Mouse (Mus musculus): ENCODE data around the gene Tnni1.

Gene Tnni1

DNA sequence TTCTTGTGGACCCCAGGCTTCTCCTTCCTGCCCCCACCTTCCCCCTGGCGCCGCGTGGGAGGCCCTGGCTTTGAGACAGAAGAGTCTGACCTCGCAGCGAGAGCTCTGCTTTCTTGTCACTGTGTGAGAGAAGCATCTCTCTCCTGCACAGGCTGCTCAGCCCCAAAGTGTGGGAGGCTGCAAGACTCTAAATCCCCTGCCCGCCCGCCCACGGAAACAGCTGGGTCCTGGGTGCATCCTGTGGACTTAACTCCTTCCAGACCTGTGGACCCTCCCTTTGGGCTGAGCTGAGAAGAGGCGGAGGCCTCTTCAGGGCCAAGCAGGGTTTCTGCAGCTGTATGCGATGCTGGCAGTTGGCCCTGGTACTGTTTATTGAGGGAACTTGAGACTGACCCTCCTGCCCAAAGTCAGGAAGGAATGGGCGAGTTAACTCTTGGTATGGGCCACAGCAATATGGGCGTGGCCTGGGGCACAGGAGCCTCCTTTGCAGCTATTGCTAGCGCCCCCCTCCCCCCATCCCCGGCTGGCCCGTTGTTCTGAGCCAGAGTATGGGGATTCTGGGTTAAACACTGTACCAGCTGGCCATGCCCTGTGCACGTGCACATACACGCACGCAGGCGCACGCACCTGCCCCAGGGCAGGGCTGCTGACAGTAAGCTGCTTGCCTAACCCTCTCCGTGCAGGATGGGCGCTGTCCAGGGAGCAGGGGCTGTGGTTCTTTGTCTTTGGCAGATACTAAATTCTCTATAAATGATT lies at the start of gene Tnni1:
Gene Tnni1 (plus strand): TSS at position 655 of the 756 bp plus-strand sequence.
- no peak for DNase-seq (ENCODE audit: low read depth, low spot score)

DNA sequence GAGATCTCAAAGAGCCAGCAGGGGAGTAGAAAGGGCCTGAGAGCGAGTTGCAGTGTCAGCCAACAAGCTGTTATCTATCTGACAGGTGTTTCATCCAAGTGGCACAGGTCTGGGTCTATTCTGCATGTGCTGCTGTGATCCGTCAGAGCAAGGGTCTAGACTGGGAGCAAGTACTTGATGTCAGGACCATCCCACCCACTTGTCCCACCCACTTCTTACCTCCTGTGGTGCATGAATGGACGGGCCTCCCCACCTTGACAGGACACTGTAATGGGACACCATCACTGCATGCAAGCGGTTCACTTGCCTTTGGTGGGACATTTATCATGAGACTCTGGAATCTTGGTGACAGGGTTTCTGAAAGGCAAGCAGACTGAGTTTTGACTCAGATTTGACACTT lies 49.4 kb upstream of the Tnni1 start:
- DNase-seq (ENCODE audit: low read depth, low spot score) = no peak

DNA sequence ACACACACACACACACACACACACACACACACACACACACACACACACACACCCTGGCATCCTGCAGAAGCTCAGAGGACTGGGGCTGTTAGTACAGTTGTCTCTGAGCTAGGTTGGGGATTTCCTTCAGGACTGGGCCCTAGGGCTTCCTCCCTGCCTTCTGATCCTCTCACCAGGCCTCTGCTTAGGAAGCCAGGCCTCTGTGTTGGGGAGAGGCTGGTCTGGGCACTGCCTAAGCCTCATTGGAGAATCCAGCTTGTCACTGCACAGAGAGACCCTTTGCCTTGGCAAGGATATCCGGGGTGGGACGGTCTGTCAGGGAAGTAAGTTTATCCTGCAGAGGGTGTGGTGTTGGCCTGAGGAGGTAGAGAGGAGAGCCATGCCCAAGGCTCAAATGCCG lies 48.9 kb upstream of the Tnni1 start:
- DNase-seq (ENCODE audit: low read depth, low spot score) = no peak

DNA sequence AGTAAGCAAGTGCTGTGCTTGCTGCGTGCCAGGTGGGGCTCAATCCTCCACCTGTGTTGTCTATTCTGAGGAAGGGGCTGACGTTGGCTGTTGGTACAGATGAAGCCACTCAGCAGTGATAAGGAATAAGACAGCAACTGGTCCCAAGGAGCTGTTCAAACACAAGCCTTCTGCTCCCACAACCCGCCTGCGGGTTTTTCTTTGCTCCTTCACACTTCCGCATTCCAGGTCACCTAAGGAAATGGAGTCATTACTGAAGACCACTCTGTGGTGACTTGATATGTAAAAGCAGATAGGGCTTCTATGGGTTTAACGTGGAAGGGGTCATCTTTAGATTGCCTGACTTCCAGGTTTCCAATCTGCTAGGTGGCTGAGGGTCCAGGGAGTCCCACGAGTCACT lies 47.8 kb upstream of the Tnni1 start:
- no peak for DNase-seq (ENCODE audit: low read depth, low spot score)

DNA sequence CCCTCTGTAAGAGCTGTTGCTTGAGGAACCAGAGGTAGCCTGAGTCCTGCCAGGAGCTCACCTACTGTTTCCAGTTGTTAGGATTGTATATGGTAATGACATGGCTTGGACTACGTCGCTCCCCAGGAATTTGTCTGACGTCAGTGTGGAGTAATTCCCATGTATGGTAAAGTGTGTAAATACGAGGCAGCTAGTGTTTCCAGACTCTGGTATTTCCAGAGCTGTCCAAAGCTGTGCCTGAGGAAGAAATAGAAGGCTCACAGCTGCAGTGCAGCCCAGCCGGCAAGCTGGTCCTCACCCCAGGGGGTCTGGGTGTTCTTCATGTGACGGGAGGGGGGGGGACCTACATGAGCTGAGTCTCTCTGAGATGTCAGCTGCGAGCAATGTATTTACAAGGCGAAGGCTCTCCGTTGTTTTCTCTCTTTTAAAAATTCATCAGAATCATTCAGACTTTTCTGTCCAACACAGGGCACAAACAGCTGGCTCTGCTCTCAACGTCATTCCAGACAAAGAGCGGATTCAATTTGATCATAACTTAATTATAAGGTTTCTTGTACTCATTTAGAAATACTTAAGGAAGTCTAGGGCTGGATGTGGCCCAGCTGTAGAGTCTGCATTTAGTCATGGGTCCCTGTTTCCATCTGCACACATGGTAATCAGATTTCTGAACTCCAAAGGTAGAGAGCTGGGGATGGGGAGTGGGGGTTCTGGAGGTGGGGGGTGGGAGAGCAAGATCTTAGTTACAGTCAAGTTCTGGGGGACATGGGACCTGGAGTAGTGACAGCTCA lies 47.1 kb upstream of the Tnni1 start:
- DNase-seq (ENCODE audit: low read depth, low spot score) = no peak

DNA sequence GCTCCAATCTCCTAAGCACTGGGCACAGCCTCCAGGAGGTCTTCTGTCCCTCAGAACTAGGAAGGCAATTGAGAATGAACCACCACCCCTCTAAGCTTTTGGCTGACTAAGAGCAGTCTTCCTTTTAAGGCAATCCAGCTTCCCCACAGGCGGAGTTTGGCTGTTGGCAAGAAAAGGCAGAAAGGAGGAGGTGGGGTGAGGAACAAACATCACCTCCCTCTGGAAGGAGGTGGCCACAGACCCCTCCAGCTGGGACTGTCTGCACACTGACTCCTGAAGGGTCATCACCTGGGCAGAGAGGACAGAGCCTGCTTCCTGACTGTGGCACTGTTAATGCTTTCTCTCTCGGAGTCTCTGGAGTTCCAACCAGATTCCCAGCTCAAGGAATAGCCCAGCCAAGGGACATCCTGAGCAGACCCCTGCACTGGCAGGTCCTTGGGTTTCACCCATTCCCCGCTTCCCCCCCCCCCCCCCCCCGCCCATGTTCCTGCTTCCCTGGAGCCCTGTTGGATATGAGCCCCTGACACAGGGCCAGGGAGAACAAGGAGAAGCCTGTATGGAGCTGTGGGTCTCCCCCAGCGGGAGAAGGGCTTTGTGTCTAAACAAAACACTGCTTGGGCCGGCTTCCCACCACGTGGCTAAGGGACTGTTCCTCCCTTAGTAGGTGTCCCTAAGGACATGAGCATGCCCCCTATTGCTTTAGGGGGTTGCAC lies 44.9 kb upstream of the Tnni1 start:
- DNase-seq (ENCODE audit: low read depth, low spot score) = no peak

DNA sequence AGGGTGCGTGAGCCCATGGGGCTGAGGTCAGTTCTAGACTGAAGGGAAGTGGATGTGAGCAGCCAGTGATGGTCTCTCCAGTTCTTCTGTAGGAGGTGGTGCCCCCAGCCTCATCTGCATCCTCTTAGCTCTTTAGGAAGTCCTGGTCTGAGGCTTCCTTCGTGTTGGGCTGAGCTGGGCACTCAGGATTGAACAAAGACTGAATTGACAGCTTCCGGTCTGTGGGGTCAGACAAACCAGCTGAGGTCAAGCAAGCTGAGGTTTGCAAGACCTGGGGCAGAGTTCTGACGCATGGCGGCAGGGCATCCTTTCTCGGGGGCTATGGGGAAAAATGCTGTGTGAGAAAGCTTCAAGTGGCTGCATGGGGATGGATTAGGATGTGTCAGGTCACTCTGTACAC lies 43.8 kb upstream of the Tnni1 start:
- DNase-seq (ENCODE audit: low read depth, low spot score) = no peak

DNA sequence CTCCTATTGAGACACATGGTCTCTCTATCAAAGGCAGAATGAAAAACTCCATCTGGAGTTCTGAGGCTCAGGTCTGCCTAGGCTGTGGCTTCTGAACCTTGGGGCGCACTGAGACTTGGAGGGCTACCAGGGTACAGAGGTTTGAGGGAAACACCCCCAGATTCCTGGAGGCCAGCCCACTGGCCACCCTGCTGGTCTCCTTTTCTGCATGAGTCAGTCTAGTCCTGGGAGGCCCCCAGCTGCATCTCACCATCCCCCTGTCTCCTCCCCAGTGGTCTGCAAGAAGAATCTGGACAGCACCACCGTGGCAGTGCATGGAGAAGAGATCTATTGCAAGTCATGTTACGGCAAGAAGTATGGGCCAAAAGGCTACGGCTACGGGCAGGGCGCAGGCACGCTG lies 34.2 kb upstream of the Tnni1 start:
- DNase-seq (ENCODE audit: low read depth, low spot score) = no peak

DNA sequence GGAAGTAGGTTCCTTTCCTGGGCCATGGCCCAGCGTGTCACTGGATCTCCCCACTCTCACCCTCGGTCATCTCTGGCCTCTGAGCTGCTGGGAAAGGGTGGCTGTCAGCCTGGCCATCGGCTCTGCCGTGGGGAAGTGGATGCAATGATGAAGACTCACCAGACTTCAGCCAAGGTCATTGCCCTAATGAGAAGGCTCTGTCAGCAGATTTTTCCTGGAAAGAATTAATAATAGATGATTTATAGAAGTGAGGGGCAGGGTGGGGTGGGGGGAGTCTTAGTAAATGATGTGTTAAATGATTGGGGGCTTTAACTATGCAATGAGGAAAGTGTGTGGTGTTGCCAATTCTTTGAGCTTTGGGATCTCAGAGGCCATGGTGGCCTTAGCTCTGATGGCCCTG lies 33.0 kb upstream of the Tnni1 start:
- DNase-seq (ENCODE audit: low read depth, low spot score) = no peak

DNA sequence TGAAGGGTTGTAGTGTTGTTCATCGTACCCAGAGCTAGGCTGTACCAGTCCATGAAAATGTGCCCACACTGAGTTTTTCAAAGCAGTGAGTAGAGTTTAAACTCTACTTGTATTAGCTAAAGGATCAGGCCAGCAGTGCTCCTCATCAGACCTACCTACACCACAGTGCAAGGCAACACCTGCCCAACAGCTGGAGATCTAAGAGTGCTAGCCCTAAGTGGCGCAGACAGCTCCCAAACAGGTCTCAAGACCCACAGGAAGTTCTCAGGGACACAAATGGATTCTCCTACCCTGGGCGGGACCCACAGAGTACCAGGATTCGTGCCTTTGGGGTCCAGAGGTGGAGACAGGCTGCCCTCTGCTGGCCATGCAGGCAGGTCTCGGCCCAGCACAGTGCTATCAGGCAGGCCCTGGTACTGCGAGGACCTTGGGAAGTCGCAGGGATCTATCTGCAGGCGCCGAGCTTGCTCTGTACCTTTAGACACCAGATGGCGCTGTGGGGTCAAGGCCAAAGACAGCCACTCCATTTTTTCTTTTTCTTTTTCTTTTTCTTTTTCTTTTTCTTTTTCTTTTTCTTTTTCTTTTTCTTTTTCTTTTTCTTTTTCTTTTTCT lies 26.4 kb upstream of the Tnni1 start:
- DNase-seq (ENCODE audit: low read depth, low spot score) = peak; percentile 85

DNA sequence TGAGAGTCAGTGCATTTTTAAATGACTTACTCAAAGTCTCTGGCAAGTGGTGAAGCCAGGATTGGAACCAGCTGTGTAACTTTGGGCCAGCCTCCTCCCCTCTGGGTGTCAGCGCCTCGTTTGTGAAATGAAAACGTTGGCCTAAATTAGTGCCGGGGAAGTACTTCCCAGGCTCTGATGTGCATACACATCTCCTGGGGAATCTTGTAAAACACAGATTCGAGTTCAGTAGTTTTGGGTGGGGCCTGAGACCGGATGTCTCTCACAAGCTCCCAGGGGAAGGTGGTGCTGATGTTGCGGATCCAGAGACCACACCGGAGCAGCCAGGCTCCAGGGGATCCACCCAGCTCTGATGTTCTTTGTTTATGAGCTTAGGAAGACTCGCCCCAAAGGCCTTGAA lies 23.9 kb upstream of the Tnni1 start:
- no peak for DNase-seq (ENCODE audit: low read depth, low spot score)

DNA sequence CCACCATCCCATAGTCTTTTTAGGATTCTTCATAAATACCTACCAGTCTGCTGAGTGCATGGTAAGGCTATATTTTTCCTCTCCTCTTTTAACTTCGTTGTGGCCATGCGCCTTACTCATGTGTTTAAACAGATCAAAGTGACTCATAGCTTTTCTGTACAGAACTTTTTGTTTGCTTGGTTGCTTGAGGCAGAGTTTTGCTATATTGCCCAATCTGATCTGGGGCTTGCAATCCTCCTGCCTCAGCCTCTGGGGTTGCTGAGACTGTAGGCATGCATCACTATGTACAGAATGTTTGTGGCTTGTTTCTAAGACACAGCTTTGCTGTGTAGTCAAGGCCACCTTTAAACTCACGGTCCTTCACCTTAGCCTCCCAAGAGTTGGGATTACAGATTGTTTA lies 23.3 kb upstream of the Tnni1 start:
- no peak for DNase-seq (ENCODE audit: low read depth, low spot score)

DNA sequence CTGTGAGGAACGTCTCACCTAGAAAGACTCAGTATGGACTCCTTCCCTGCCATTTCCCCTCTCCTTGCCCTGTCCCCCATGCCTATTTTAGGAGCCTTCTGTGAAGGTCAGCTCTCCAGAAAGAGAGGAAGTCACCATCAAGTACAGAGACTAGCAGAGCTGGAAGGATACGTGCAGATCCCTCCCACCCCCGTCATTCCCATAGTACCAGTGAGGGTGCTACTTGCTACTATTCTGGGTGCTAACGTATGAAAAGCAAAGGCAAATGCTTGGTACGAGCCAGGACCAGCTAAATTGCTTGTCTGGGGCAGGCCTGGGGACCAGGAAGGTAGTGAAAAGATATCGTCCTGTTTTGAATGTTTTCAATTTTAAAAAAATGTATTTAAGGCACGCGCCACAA lies 21.9 kb upstream of the Tnni1 start:
- DNase-seq (ENCODE audit: low read depth, low spot score) = no peak

DNA sequence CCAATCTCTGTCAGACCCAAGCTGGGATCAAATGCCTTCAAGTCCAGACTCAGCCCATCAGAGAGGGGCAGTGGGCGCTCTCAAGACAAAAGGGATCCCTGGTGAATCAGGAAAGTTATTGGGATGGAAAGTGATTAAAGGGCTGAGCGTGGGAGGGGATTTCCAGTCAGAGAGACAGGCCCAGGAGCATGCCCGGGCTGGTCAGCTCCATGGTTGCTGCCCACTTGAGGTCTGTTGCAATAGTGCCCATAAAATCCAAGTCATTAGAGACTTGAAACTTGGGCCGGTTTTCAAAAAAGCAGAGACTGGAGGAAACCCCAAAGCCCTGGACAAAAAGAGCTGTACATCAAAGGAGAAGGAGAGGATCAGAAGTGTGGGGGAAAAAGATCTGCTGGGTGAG lies 19.5 kb upstream of the Tnni1 start:
- no peak for DNase-seq (ENCODE audit: low read depth, low spot score)

DNA sequence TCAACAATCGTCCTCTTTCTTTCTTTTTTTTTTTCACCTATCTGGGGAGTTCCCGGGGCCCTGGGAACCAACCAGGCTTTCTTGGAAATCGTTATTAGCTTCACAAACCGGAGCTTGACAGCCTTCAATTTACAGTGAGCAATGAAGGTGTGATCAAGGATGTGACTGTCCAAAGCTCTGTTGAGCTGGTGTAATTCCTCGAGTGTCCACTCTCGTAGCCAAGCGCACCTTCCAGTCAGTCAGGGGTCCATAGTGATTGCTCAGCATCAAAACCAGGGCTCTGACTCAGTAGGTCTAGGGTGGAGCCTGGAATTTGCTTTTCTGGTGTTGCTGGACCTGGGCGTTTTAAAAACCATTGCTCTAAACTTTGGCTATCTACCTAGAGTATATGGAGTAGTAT lies 19.0 kb upstream of the Tnni1 start:
- DNase-seq (ENCODE audit: low read depth, low spot score) = no peak

DNA sequence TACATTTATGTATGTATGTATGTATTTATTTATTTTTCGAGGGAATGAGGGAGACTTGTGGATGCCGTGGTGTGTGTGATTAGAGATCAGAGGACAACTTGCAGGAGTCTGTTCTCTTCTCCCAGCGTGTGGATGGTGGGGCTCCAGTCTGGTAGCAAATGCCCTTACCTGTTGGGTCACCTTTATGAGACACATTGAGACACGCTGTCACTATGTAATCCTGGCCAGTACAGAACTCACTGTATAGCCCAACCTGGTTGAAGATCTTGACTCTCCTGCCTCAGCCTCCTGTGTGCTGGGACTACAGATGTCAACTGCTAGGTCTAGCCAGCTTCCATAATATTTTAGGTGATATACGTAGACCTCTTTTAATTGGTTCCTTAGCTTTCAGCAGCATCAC lies 17.5 kb upstream of the Tnni1 start:
- DNase-seq (ENCODE audit: low read depth, low spot score) = no peak

DNA sequence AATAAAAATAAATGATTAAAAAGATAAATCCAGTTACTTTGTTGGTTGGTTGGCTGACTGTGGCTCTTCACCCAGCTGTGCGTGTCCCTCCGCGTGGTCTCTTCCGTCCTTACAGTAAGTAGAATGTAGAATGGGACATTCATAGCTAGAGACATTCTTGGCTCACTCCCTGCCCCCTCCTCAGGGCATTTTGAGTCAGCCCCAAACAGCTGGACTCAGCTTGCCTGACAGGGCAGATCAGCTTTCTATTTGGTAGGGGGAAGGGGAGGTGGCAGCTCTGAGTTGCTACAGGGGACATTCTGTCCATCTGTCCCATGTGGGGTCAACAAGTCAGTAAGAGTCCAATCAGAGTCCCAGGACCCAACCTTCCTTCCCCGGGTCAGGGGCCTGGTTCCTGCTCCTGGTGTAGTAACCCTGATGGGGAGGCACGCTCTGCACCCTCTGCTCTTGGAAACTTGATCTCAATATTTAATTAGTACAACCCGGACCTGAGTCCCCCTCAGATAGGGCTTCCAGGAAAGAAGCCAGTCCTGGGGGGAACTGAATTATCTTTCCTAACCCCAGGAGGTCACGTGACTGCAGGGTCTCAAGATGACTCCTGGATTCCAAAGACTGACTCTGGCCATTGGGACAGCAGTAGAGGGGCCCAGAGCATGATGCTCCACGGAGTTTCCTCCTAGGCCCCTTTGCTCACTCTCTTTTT lies 15.6 kb upstream of the Tnni1 start:
- no peak for DNase-seq (ENCODE audit: low read depth, low spot score)

DNA sequence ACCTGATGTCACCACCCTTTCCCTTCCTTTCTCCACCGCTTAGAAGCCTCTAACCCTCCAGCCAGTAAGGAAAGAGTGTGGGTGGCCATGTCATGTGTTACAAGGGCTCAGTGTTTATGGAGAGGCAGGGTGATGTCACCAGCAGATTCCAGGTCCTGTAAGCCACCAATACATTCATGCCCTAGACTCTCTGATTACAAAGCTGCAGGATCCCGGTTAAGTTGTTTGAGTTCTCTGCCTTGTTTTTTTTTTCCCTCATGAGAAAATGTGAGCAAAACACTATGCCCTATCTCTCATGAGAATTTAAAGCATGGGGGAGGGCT lies 15.1 kb upstream of the Tnni1 start:
- no peak for DNase-seq (ENCODE audit: low read depth, low spot score)

DNA sequence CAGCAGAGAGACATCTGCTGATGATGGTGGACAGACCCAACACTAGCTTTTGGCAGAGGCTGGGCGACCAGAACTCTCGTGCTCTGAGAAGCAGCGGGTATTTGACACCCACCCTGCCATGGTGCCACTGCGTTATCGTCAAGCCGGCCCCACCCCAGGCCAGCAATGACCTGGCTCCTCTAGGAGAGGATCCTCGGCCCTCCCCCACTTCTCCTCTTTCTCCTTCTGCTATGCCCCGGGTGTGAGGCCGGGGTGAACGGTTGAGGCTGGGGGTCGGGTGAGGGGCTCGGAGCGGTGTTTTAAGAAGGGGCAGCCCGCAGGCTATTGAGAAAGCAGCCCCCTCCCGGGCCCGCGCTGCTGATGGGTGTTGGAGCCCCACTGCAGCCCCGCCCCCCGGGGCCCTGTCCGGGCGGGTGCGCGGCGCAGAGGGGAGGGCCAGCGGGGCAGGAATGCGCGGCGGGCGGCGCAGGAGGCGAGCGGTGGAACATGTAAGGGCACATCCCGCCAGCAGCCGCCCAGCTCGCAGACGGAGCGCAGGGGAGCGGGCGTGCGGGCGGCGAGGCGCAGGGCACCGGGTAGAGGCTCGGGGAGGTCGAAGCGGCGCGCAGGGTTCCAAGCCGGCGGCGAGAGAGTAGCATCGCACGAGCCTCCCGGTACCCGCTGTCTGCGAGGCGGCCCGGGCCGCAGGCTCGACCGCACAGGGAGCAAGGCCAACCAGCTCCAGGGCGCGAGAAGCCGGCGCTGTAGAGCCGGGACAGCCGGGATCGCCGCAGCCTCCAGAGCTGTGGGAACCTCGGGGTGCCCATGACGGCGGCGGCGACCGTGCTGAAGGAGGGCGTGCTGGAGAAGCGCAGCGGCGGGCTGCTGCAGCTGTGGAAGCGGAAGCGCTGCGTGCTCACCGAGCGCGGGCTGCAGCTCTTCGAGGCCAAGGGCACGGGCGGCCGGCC lies 13.3 kb upstream of the Tnni1 start, which contains the start of gene Phlda3:
Gene Phlda3 (plus strand): TSS at position 475 of the 947 bp plus-strand sequence.
- DNase-seq (ENCODE audit: low read depth, low spot score) = peak; percentile 43

DNA sequence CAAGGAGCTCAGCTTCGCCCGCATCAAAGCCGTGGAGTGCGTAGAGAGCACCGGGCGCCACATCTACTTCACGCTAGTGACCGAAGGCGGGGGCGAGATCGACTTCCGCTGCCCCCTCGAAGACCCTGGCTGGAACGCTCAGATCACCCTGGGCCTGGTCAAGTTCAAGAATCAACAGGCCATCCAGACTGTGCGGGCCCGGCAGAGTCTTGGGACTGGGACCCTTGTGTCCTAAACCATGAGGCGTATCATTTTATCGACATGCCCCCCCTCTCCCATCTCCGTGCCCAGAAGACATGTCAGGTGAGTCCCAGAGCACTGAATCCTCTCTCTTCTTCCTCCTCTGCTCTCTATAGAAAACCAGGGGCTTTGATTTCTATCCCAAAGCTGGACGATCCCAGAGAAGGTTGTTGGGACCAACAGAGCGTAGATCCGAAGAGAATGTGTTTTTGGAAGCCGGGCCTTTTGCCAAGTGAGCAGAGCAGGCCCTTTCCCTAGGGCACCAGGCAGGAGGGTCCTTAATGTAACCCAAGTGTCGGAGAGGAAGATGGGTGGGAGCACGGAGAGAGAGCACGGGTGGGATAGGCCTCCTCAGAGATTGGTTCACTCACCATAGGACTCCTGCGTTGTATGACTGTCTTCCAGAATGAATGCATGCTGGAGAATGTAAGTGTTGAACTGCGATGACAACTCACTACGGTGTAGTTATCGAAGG lies 12.5 kb upstream of the Tnni1 start:
- no peak for DNase-seq (ENCODE audit: low read depth, low spot score)
